Mouse (Mus musculus) lung, postnatal 4 days (tissue): Measurements from ENCODE around the gene Plekha7.

Experiments used
- DNase-seq, 2 experiments: peaks; one replicate each; pipeline ENCODE4 v3.0.0; 2021

Gene Plekha7

GRCm38 (mm10) chr7:116247377-116247729 is 60.8 kb downstream of the Plekha7 start:
- DNase-seq: peak in 1 of 2 experiments; percentile 44

- no peak for DNase-seq
These were observed 61.3 kb downstream of the Plekha7 start for GRCm38 (mm10) chr7:116246696-116247376.

GRCm38 (mm10) chr7:116245815-116246695 is 62.1 kb downstream of the Plekha7 start:
- DNase-seq: peak in 1 of 2 experiments; percentile 73

GRCm38 (mm10) chr7:116244302-116245165 is 63.6 kb downstream of the Plekha7 start:
- no peak for DNase-seq

GRCm38 (mm10) chr7:116242810-116243209 is 65.4 kb downstream of the Plekha7 start:
- DNase-seq: no peak

- peak in 1 of 2 experiments; percentile 50 for DNase-seq
These were observed 66.6 kb downstream of the Plekha7 start for GRCm38 (mm10) chr7:116241601-116242000.

GRCm38 (mm10) chr7:116240791-116241474 is 67.2 kb downstream of the Plekha7 start:
- no peak for DNase-seq

GRCm38 (mm10) chr7:116240353-116240752 is 67.8 kb downstream of the Plekha7 start:
- DNase-seq: no peak

- DNase-seq: no peak
These were observed 69.9 kb downstream of the Plekha7 start for GRCm38 (mm10) chr7:116238320-116238719.

GRCm38 (mm10) chr7:116237157-116237981 is 70.8 kb downstream of the Plekha7 start:
- peak; percentile 44 to 71 for DNase-seq

GRCm38 (mm10) chr7:116236608-116237007 is 71.6 kb downstream of the Plekha7 start:
- no peak for DNase-seq

- no peak for DNase-seq
These were observed 73.8 kb downstream of the Plekha7 start for GRCm38 (mm10) chr7:116234287-116234806.

GRCm38 (mm10) chr7:116230811-116231609 is 77.2 kb downstream of the Plekha7 start:
- DNase-seq: peak in 1 of 2 experiments; percentile 37

- no peak for DNase-seq
These were observed 81.3 kb downstream of the Plekha7 start for GRCm38 (mm10) chr7:116226877-116227282.

GRCm38 (mm10) chr7:116226316-116226715 is 81.9 kb downstream of the Plekha7 start:
- no peak for DNase-seq

- no peak for DNase-seq
These were observed 83.6 kb downstream of the Plekha7 start for GRCm38 (mm10) chr7:116224543-116224942.

- DNase-seq: no peak
These were observed 85.0 kb downstream of the Plekha7 start for GRCm38 (mm10) chr7:116223010-116223783.

- no peak for DNase-seq
These were observed 85.7 kb downstream of the Plekha7 start for GRCm38 (mm10) chr7:116222288-116223009.

- DNase-seq: peak; percentile 55 to 86
These were observed 86.3 kb downstream of the Plekha7 start for GRCm38 (mm10) chr7:116221883-116222282.
